Comparison of ENCODE assay signal across 10 mouse cellular contexts in the genomic region with DNA sequence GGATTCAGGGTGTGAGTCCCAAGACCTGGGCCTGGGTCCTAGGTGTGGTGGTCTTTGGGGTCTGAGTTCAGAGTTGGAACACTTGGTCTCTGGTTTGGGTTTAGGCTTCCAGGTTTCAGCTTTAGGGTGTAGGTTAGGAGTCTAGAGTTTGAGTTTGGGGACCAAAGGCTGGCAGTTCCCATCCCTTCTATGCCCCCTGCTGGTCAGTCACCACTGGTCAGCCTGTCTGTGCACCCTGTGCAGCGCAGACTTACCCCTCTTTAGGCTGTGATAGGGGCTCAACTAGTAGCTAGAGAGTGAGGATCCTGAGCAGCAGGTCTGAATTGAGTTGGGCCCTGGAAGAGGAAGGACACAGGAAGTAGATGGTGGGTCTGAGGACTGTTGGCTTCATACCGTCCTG. TPM values are rescaled to one million over a fixed set of nuclear protein-coding genes. Genes with fewer than 3 reads are reported as not detected.
DNase-seq lines count a peak whose midpoint lies in the region; ATAC-seq lines count a peak whose summit lies in the region.
"Had no signal": no experiment of that assay in that cellular context is flagged by ENCODE, and none has a peak within 500 bp of the region (broad histone marks: within the 10 kb centered on the region; RNA-seq: fewer than 3 reads in every experiment).

No protein-coding gene starts in this region.

- DNase-seq in gastrocnemius, adult 18-20 months (ENCODE audit: low spot score): peak; percentile 54
- DNase-seq in gastrocnemius, postnatal 25 days: no peak
- DNase-seq in 416B (ENCODE audit: low read depth): peak; percentile 57
- peak; percentile 69 to 79 for DNase-seq in adrenal gland, postnatal 36 days
- DNase-seq in heart, postnatal 4 days: peak; percentile 85
- DNase-seq in left cerebral cortex, postnatal 4 days: peak; percentile 48

- intact Hi-C loops in left cerebral cortex, postnatal 4 days (cut with DNase I): no loop called here

- ATAC-seq in megakaryocyte-erythroid progenitor cell, adult 5-6 weeks (replicated peaks; ENCODE audit: low FRiP score, low TSS enrichment, poor library complexity, severe bottlenecking): peak; percentile 69; the same call in 1 of the 2 replicates
- no peak for ATAC-seq in inflammation-experienced regulatory T-cells, adult 6 months

RNA-seq across cellular contexts. Expression of a gene that starts 12.3 kb away (rescaled TPM):
- 1 to 10 TPM in 1 of 2 experiments, under 1 TPM in 1; 0.82 to 1.1 TPM for total RNA-seq in gastrocnemius, adult 18-20 months (2021)
- total RNA-seq in gastrocnemius, postnatal 25 days (2021): 1 to 10 TPM; 1.3 to 2.4 TPM
- total RNA-seq in adrenal gland, postnatal 36 days (2021): 10 to 100 TPM; 12.5 to 23.1 TPM
- total RNA-seq in heart, postnatal 4 days (2021): 10 to 100 TPM; 16.4 to 19.3 TPM
- total RNA-seq in left cerebral cortex, postnatal 4 days (2021): 10 to 100 TPM; 11.2 to 11.6 TPM
- total RNA-seq in megakaryocyte-erythroid progenitor cell, adult 5-6 weeks (2014; fragmentation: Nextera tagmentation): not detected in 2 replicates
- total RNA-seq in megakaryocyte-erythroid progenitor cell, adult 5-6 weeks (2017): not detected in 2 replicates
- not detected for polyA plus RNA-seq in inflammation-experienced regulatory T-cells, adult 6 months (2017; shearing (Covaris generic))

RNA-seq across cellular contexts. Expression of a gene that starts 17.6 kb away (rescaled TPM):
- total RNA-seq in gastrocnemius, adult 18-20 months (2021): 100 to 1,000 TPM; 624 to 860 TPM
- total RNA-seq in gastrocnemius, postnatal 25 days (2021): 100 to 1,000 TPM; 119 to 840 TPM
- 1 to 10 TPM; 1.8 to 2.2 TPM for total RNA-seq in adrenal gland, postnatal 36 days (2021)
- total RNA-seq in heart, postnatal 4 days (2021): 1,000 to 10,000 TPM; 8,328 to 9,816 TPM
- 1 to 10 TPM in 1 of 2 experiments, under 1 TPM in 1; 0.87 to 1.1 TPM for total RNA-seq in left cerebral cortex, postnatal 4 days (2021)
- not detected in 2 replicates for total RNA-seq in megakaryocyte-erythroid progenitor cell, adult 5-6 weeks (2014; fragmentation: Nextera tagmentation)
- total RNA-seq in megakaryocyte-erythroid progenitor cell, adult 5-6 weeks (2017): not detected in 2 replicates
- polyA plus RNA-seq in inflammation-experienced regulatory T-cells, adult 6 months (2017; shearing (Covaris generic)): not detected

RNA-seq across cellular contexts. Expression of a gene that starts 38.7 kb away (rescaled TPM):
- not detected for total RNA-seq in gastrocnemius, adult 18-20 months (2021)
- not detected for total RNA-seq in gastrocnemius, postnatal 25 days (2021)
- not detected for total RNA-seq in adrenal gland, postnatal 36 days (2021)
- total RNA-seq in heart, postnatal 4 days (2021): not detected
- total RNA-seq in left cerebral cortex, postnatal 4 days (2021): not detected
- total RNA-seq in megakaryocyte-erythroid progenitor cell, adult 5-6 weeks (2014; fragmentation: Nextera tagmentation): not detected in 2 replicates
- not detected in 2 replicates for total RNA-seq in megakaryocyte-erythroid progenitor cell, adult 5-6 weeks (2017)
- not detected for polyA plus RNA-seq in inflammation-experienced regulatory T-cells, adult 6 months (2017; shearing (Covaris generic))
- total RNA-seq: gastrocnemius, postnatal 4 days had no signal
- polyA plus RNA-seq: neural tube, embryonic 13.5 days had no signal

RNA-seq across cellular contexts. Expression of a gene that starts 54.5 kb away (rescaled TPM):
- not detected for total RNA-seq in gastrocnemius, adult 18-20 months (2021)
- not detected for total RNA-seq in gastrocnemius, postnatal 25 days (2021)
- total RNA-seq in adrenal gland, postnatal 36 days (2021): not detected
- total RNA-seq in heart, postnatal 4 days (2021): not detected
- total RNA-seq in left cerebral cortex, postnatal 4 days (2021): not detected
- total RNA-seq in megakaryocyte-erythroid progenitor cell, adult 5-6 weeks (2014; fragmentation: Nextera tagmentation): not detected in 2 replicates
- not detected in 2 replicates for total RNA-seq in megakaryocyte-erythroid progenitor cell, adult 5-6 weeks (2017)
- polyA plus RNA-seq in inflammation-experienced regulatory T-cells, adult 6 months (2017; shearing (Covaris generic)): not detected
- total RNA-seq: gastrocnemius, postnatal 4 days had no signal
- polyA plus RNA-seq: neural tube, embryonic 13.5 days had no signal

Comparison
In these comparisons a context has a peak if more than half of its experiments do, and no peak if none do; other contexts are left out.
1. RNA of a gene that starts 17.6 kb away (total RNA-seq): 8,328 to 9,816 TPM in heart, postnatal 4 days, 624 to 860 TPM in gastrocnemius, adult 18-20 months and 119 to 840 TPM in gastrocnemius, postnatal 25 days; 1.8 to 2.2 TPM in adrenal gland, postnatal 36 days, 0.87 to 1.1 TPM in left cerebral cortex, postnatal 4 days and not detected in megakaryocyte-erythroid progenitor cell, adult 5-6 weeks; every median in the first group is over 10 times any median in the second.